Mouse (Mus musculus) myocyte (in vitro differentiated cells): Measurements from ENCODE around the gene Hecw2. TPM values are rescaled to one million over a fixed set of nuclear protein-coding genes. Genes with fewer than 3 reads are reported as not detected.
A peak's percentile ranks its signal among the peaks of the same experiment; 100 is the strongest.

ENCODE experiments used
- H3K27me3 ChIP-seq: one replicate; pipeline ENCODE4 v1.6.1; 2011; ENCODE audit not compliant: control insufficient read depth, insufficient read depth, insufficient read length
- H3K36me3 ChIP-seq: one replicate; pipeline ENCODE4 v1.6.1; 2011; ENCODE audit not compliant: control insufficient read depth, insufficient read depth
- H3K4me2 ChIP-seq: one replicate; pipeline ENCODE4 v1.6.1; 2011; ENCODE audit warnings: low read depth, control low read depth
- H3K4me3 ChIP-seq: one replicate; pipeline ENCODE4 v1.5.1; 2011; ENCODE audit warnings: mild to moderate bottlenecking, control low read depth, moderate library complexity
- H3K79me2 ChIP-seq: one replicate; pipeline ENCODE4 v1.6.1; 2011; ENCODE audit not compliant: control insufficient read depth, insufficient read depth
- H3ac ChIP-seq: one replicate; pipeline ENCODE4 v1.6.1; 2011; ENCODE audit not compliant: control insufficient read depth, insufficient read length
- CEBPB ChIP-seq: IDR thresholded peaks from 2 replicates; pipeline ENCODE4 v1.6.1; 2011; ENCODE audit warnings: mild to moderate bottlenecking, moderate library complexity; ENCODE audit not compliant: poor library complexity, insufficient read depth, severe bottlenecking
- E2F4 ChIP-seq: IDR thresholded peaks from one replicate; pipeline ENCODE4 v1.6.1; 2011; ENCODE audit warnings: mild to moderate bottlenecking, control low read depth, moderate library complexity; ENCODE audit not compliant: insufficient read depth
- MAX ChIP-seq: IDR thresholded peaks from one replicate; pipeline ENCODE4 v1.6.1; 2011; ENCODE audit warnings: low read depth, mild to moderate bottlenecking, control low read depth
- MYOD1 ChIP-seq, 3 experiments: IDR thresholded peaks; one replicate each; pipeline ENCODE4 v1.6.1; 2011; ENCODE audit warnings: control low read depth in 2 of 3, low read depth in 2 of 3, mild to moderate bottlenecking in 2 of 3, moderate library complexity in 1 of 3; ENCODE audit not compliant: insufficient read length in 2 of 3, control insufficient read depth in 1 of 3
- MYOG ChIP-seq, 3 experiments: IDR thresholded peaks; one replicate each; pipeline ENCODE4 v1.6.1; 2011; ENCODE audit warnings: control low read depth in 2 of 3, low read depth in 2 of 3, mild to moderate bottlenecking in 2 of 3; ENCODE audit not compliant: insufficient read length in 2 of 3, control insufficient read depth in 1 of 3, insufficient read depth in 1 of 3
- POLR2A ChIP-seq: IDR thresholded peaks from one replicate; pipeline ENCODE4 v1.6.1; 2011; ENCODE audit warnings: low read depth, mild to moderate bottlenecking, control low read depth, moderate library complexity; ENCODE audit not compliant: insufficient read length
- POLR2AphosphoS2 ChIP-seq: IDR thresholded peaks from one replicate; pipeline ENCODE4 v1.6.1; 2011; ENCODE audit warnings: low read depth, control low read depth; ENCODE audit not compliant: insufficient read length
- REST ChIP-seq: IDR thresholded peaks from one replicate; pipeline ENCODE4 v1.6.1; 2011; ENCODE audit warnings: mild to moderate bottlenecking, control low read depth, moderate library complexity; ENCODE audit not compliant: insufficient read depth, insufficient read length
- SRF ChIP-seq: IDR thresholded peaks from one replicate; pipeline ENCODE4 v1.6.1; 2011; ENCODE audit warnings: low read depth; ENCODE audit not compliant: control insufficient read depth, insufficient read length
- TCF12 ChIP-seq: IDR thresholded peaks from one replicate; pipeline ENCODE4 v1.6.1; 2011; ENCODE audit warnings: mild to moderate bottlenecking, control low read depth; ENCODE audit not compliant: poor library complexity, insufficient read depth, severe bottlenecking
- TCF3 ChIP-seq: IDR thresholded peaks from one replicate; pipeline ENCODE4 v1.6.1; 2011; ENCODE audit warnings: low read depth, control low read depth; ENCODE audit not compliant: insufficient read length
- USF1 ChIP-seq: IDR thresholded peaks from one replicate; pipeline ENCODE4 v1.6.1; 2011; ENCODE audit warnings: low read depth, mild to moderate bottlenecking, control low read depth, moderate library complexity
- polyA plus RNA-seq: library from polyadenylated mRNA; unstranded; fragments of >200 nt; fragmentation: generic; extraction: Trizol; gene quantifications from one replicate; pipeline ENCODE4 v1.2.1, GENCODE M21; 2012; ENCODE audit warnings: missing spikeins

Hecw2 gene
- 4.6 TPM for polyA plus RNA-seq

DNA sequence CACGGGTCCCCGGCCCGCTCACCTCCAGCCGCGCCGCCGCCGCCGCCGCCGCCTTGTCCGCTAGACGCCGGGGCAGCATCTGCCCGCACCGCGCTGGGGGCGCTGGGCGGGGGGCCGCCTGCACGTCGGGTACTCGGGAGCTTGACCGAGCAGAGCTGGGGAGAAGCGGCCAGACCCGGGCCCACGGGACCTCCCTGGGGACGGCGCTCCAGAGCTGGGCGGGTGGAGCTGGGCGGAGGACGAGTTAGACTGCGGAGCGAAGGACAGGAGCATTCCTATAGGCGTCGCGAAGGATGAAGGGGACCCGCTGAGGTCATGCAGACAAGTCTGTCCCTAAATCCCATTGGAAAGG is at the start of gene Hecw2:
TSS of gene Hecw2 (minus strand) at position 215 of the 352 bp plus-strand sequence.
- peak within 1 kb of the TSS; percentile 92 for H3K4me2 ChIP-seq
- H3K4me3 ChIP-seq, result peak within 1 kb of the TSS; percentile 45
- H3K79me2 ChIP-seq, result peaks cover 14% of the 10 kb centered on the region
- H3ac ChIP-seq, result peak within 1 kb of the TSS; percentile 55
- no peak for TF ChIP-seq REST
- TF ChIP-seq SRF, result no peak
- TF ChIP-seq MYOG (IDR thresholded peaks at IDR 0.05; ENCODE audit: control insufficient read depth in 1 of 3, insufficient read depth in 1 of 3, insufficient read length in 2 of 3, low read depth in 2 of 3), result no peak
- no peak for TF ChIP-seq TCF3
- no peak for TF ChIP-seq E2F4
- no peak for TF ChIP-seq TCF12
- no peak for TF ChIP-seq USF1
- no peak for TF ChIP-seq MYOD1 (IDR thresholded peaks at IDR 0.05; ENCODE audit: control insufficient read depth in 1 of 3, insufficient read length in 2 of 3, low read depth in 2 of 3)
- no peak for TF ChIP-seq MAX
- no peak for TF ChIP-seq POLR2AphosphoS2
- TF ChIP-seq POLR2A, result no peak
- no peak for TF ChIP-seq CEBPB
- H3K27me3 ChIP-seq, result no peaks in the 10 kb centered on the region
- no peaks in the 10 kb centered on the region for H3K36me3 ChIP-seq

- Histone ChIP-seq H3K27me3 (no peaks in the 10 kb centered on the region), H3K79me2 (no peaks in the 10 kb centered on the region), H3ac (no peak overlapping the region), H3K36me3 (no peaks in the 10 kb centered on the region), H3K4me3 (no peak overlapping the region), H3K4me2 (no peak overlapping the region)
- TF ChIP-seq USF1 (no peak), MYOD1 (IDR thresholded peaks at IDR 0.05; ENCODE audit: control insufficient read depth in 1 of 3, insufficient read length in 2 of 3, low read depth in 2 of 3) (no peak), POLR2A (no peak), MYOG (IDR thresholded peaks at IDR 0.05; ENCODE audit: control insufficient read depth in 1 of 3, insufficient read depth in 1 of 3, insufficient read length in 2 of 3, low read depth in 2 of 3) (no peak), POLR2AphosphoS2 (no peak), TCF12 (no peak), TCF3 (no peak), E2F4 (no peak), CEBPB (no peak), SRF (no peak), MAX (no peak), REST (no peak)
These were observed 47.8 kb upstream of the Hecw2 start for GRCm38 (mm10) chr1:54242722-54243121.

DNA sequence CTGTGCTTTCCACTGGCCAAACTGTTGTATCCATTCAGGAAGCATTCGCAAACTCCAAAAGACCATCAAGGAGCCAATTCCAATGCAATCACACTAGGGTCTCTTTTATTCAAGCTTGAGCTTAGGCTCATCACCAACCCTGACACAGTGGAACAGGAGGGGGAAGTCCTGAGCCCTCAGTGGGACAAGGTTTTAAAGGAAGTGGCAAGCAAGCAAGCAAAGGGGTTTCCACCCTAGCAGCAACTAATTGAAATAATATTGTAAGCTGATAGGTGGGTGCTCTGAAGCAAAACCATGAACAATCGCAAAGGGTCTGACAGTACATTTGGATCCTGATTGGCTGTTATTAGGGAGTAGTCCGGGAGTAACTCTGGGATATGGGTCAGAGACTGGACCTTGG is 25.3 kb upstream of the Hecw2 start:
- no peak for TF ChIP-seq MYOG (IDR thresholded peaks at IDR 0.05; ENCODE audit: control insufficient read depth in 1 of 3, insufficient read depth in 1 of 3, insufficient read length in 2 of 3, low read depth in 2 of 3)
- TF ChIP-seq POLR2A, result no peak
- TF ChIP-seq USF1, result no peak
- no peak for TF ChIP-seq CEBPB
- no peak for TF ChIP-seq SRF
- no peak for TF ChIP-seq TCF12
- no peak for TF ChIP-seq TCF3
- TF ChIP-seq REST, result no peak
- no peak for TF ChIP-seq MAX
- no peak for TF ChIP-seq E2F4
- TF ChIP-seq MYOD1 (IDR thresholded peaks at IDR 0.05; ENCODE audit: control insufficient read depth in 1 of 3, insufficient read length in 2 of 3, low read depth in 2 of 3), result no peak
- no peak for TF ChIP-seq POLR2AphosphoS2
- Histone ChIP-seq H3K4me2 (no peak overlapping the region), H3K79me2 (no peaks in the 10 kb centered on the region), H3K27me3 (no peaks in the 10 kb centered on the region), H3K36me3 (no peaks in the 10 kb centered on the region), H3K4me3 (no peak overlapping the region), H3ac (no peak overlapping the region)

DNA sequence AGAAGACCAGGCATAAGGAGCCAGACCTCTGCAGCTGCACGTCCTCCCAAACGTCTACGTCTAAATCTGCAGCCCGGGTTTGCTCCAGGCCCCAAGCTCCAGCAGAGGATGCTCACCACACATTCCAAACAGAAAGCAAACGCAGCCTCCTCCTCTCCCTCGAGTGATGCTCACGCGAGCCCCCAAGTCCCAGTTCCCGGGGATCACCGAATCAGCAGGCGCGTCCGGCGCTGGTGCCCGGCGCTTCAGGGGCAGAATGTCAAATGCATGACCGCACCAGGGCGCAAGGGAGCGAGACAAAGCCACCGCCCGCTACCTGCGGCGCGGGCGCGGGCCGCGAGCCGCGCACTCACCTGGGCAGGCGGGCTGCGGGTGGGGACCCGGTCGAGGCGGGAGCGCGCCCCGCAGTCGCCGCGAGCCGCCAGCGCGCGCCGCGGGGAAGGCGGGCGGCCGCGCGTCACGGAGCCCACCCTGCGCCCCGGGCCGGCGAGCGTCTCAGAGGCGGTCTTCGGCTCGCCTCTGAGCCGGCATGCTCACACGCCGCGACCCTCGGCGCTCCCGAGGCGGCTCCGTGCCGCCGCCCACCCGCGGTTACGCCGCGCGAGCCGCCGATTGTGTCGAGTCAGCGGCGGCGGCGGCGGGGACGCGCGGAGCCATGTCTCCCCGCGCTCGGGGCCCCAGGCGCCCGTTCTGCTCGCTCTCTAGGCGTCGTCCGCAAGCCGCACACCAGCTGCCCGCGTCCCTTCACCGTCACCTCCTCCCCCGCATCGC is 600 bp downstream of the Hecw2 start:
- peaks cover 16% of the 10 kb centered on the region for H3K79me2 ChIP-seq
- peak overlapping the region; percentile 55 for H3ac ChIP-seq
- H3K27me3 ChIP-seq, result no peaks in the 10 kb centered on the region
- no peaks in the 10 kb centered on the region for H3K36me3 ChIP-seq
- H3K4me2 ChIP-seq, result peak overlapping the region; percentile 92
- peak overlapping the region; percentile 45 for H3K4me3 ChIP-seq
- no peak for TF ChIP-seq CEBPB
- no peak for TF ChIP-seq MAX
- TF ChIP-seq SRF, result no peak
- TF ChIP-seq E2F4, result no peak
- no peak for TF ChIP-seq MYOG (IDR thresholded peaks at IDR 0.05; ENCODE audit: control insufficient read depth in 1 of 3, insufficient read depth in 1 of 3, insufficient read length in 2 of 3, low read depth in 2 of 3)
- no peak for TF ChIP-seq POLR2AphosphoS2
- no peak for TF ChIP-seq REST
- TF ChIP-seq MYOD1 (IDR thresholded peaks at IDR 0.05; ENCODE audit: control insufficient read depth in 1 of 3, insufficient read length in 2 of 3, low read depth in 2 of 3), result peak in 2 of 3 experiments; percentile 20 to 56
- TF ChIP-seq TCF12, result no peak
- TF ChIP-seq POLR2A, result peak; percentile 44
- TF ChIP-seq TCF3, result no peak
- no peak for TF ChIP-seq USF1
